Mouse (Mus musculus): ENCODE results near the gene Slc1a2.

Gene Slc1a2

GRCm38 (mm10) chr2:102764602-102765374 lies 106.3 kb downstream of the Slc1a2 start:
- 77% methylated on average over 8 of the region's 8 CpGs for WGBS

- 43% methylated on average over 3 of the region's 3 CpGs for WGBS
These were observed 109.8 kb downstream of the Slc1a2 start for GRCm38 (mm10) chr2:102768267-102768666.

GRCm38 (mm10) chr2:102771304-102771703 lies 112.8 kb downstream of the Slc1a2 start:
- 63% methylated on average over 1 of the region's 1 CpGs for WGBS

GRCm38 (mm10) chr2:102772276-102772675 lies 113.8 kb downstream of the Slc1a2 start:
- WGBS: 59% methylated on average over 5 of the region's 5 CpGs

GRCm38 (mm10) chr2:102774700-102775099 lies 116.2 kb downstream of the Slc1a2 start:
- 76% methylated on average over 4 of the region's 4 CpGs for WGBS

GRCm38 (mm10) chr2:102775561-102775960 lies 117.1 kb downstream of the Slc1a2 start:
- WGBS: 54% methylated on average over 1 of the region's 1 CpGs

GRCm38 (mm10) chr2:102778208-102778607 lies 119.7 kb downstream of the Slc1a2 start:
- WGBS: 77% methylated on average over 3 of the region's 3 CpGs

GRCm38 (mm10) chr2:102782751-102783150 lies 124.3 kb downstream of the Slc1a2 start:
- 33% methylated on average over 7 of the region's 7 CpGs for WGBS

GRCm38 (mm10) chr2:102785696-102786095 lies 127.2 kb downstream of the Slc1a2 start:
- 69% methylated on average over 4 of the region's 4 CpGs for WGBS

GRCm38 (mm10) chr2:102791641-102792040 lies 133.2 kb downstream of the Slc1a2 start:
- 58% methylated on average over 2 of the region's 2 CpGs for WGBS

- WGBS: 74% methylated on average over 6 of the region's 6 CpGs
These were observed 134.3 kb downstream of the Slc1a2 start for GRCm38 (mm10) chr2:102792804-102793203.

- WGBS: 81% methylated on average over 3 of the region's 3 CpGs
These were observed 136.6 kb downstream of the Slc1a2 start for GRCm38 (mm10) chr2:102795034-102795433.

GRCm38 (mm10) chr2:102798149-102798548 lies 139.7 kb downstream of the Slc1a2 start:
- 51% methylated on average over 2 of the region's 2 CpGs for WGBS

GRCm38 (mm10) chr2:102801899-102802298 lies 143.4 kb downstream of the Slc1a2 start:
- 93% methylated on average over 1 of the region's 1 CpGs for WGBS

GRCm38 (mm10) chr2:102804109-102804508 lies 145.7 kb downstream of the Slc1a2 start:
- 32% methylated on average over 2 of the region's 2 CpGs for WGBS

GRCm38 (mm10) chr2:102805283-102805682 lies 146.8 kb downstream of the Slc1a2 start:
- 81% methylated on average over 6 of the region's 6 CpGs for WGBS

GRCm38 (mm10) chr2:102805761-102806496 lies 147.5 kb downstream of the Slc1a2 start:
- WGBS: 94% methylated on average over 4 of the region's 4 CpGs

- WGBS: 48% methylated on average over 3 of the region's 3 CpGs
These were observed 149.2 kb downstream of the Slc1a2 start for GRCm38 (mm10) chr2:102807633-102808032.

GRCm38 (mm10) chr2:102809436-102809835 lies 151.0 kb downstream of the Slc1a2 start:
- WGBS: 94% methylated on average over 1 of the region's 1 CpGs

- 76% methylated on average over 4 of the region's 4 CpGs for WGBS
These were observed 154.3 kb downstream of the Slc1a2 start for GRCm38 (mm10) chr2:102812756-102813155.

GRCm38 (mm10) chr2:102815289-102815809 lies 156.9 kb downstream of the Slc1a2 start:
- 83% methylated on average over 6 of the region's 6 CpGs for WGBS

GRCm38 (mm10) chr2:102820225-102820711 lies 161.8 kb downstream of the Slc1a2 start:
- WGBS: 69% methylated on average over 5 of the region's 5 CpGs

- WGBS: 78% methylated on average over 8 of the region's 8 CpGs
These were observed 162.3 kb downstream of the Slc1a2 start for GRCm38 (mm10) chr2:102820790-102821189.
